Mouse (Mus musculus) bone marrow, adult 2 months (tissue): ENCODE results near the gene Mindy3.

Experiments
- CTCF ChIP-seq: fragments of 200-500 bp; IDR thresholded peaks from 2 replicates; pipeline ENCODE4 v1.5.1; 2011; ENCODE audit warnings: low read length, control low read depth; ENCODE audit not compliant: control insufficient read depth, insufficient read depth
- POLR2A ChIP-seq: fragments of 200-500 bp; IDR thresholded peaks from 2 replicates; pipeline ENCODE4 v1.6.1; 2011; ENCODE audit warnings: low read depth, mild to moderate bottlenecking, control low read depth, low read length, borderline replicate concordance; ENCODE audit not compliant: control insufficient read depth

- TF ChIP-seq CTCF (no peak), POLR2A (no peak)
Measured at GRCm38 (mm10) chr2:12424374-12424773, 5.1 kb upstream of the Mindy3 start.
